Mouse (Mus musculus): ENCODE data around the gene Khdrbs2. TPM values are rescaled to one million over a fixed set of nuclear protein-coding genes. Genes with fewer than 3 reads are reported as not detected.

Gene Khdrbs2
- polyA plus RNA-seq, 1 experiment from 2014 or later = 0.92 TPM

- Histone ChIP-seq H3K36me3 (ENCODE audit: control insufficient read depth, insufficient read depth, low read length) (no peaks in the 10 kb centered on the region), H3K4me1 (replicated peaks; ENCODE audit: control insufficient read depth, insufficient read depth, low read length) (no peaks in the 10 kb centered on the region), H3K27ac (ENCODE audit: low read length) (no peak overlapping the region), H3K9me3 (ENCODE audit: control insufficient read depth, low read length) (no peaks in the 10 kb centered on the region), H3K4me3 (ENCODE audit: low read length) (no peak overlapping the region), H3K27me3 (ENCODE audit: control insufficient read depth, insufficient read depth, low read depth, low read length) (no peaks in the 10 kb centered on the region), H3K4me2 (ENCODE audit: low read depth, low read length) (no peak overlapping the region), H3K9ac (ENCODE audit: low read length) (no peak overlapping the region)
- no peak for ATAC-seq (ENCODE audit: low read depth)
- WGBS = 77% methylated on average over 9 of the region's 9 CpGs
These were observed 521.3 kb downstream of the Khdrbs2 start for GRCm38 (mm10) chr1:32693806-32694205.

DNA sequence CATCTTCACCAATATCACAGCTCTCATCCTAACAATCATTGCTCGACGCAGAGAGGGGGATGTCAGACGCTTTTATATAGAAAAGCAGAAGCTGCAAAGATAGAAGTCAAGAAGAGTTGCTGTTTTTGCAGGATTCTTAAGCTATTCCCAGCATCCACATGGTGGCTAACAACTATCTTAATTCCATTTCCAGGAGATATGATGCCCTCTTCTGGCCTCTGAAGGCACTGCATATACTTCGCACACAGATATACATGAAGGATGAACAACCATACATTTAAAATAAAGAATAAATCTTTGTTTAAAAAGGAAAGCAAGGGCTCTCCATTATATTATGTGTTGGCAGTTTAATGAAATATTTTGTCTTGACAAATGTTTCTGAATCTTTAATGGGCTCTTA, 527.6 kb downstream of the Khdrbs2 start:
- Histone ChIP-seq H3K27ac (ENCODE audit: low read length) (no peak overlapping the region), H3K9ac (ENCODE audit: low read length) (no peak overlapping the region), H3K9me3 (ENCODE audit: control insufficient read depth, low read length) (no peaks in the 10 kb centered on the region), H3K4me2 (ENCODE audit: low read depth, low read length) (no peak overlapping the region), H3K27me3 (ENCODE audit: control insufficient read depth, insufficient read depth, low read depth, low read length) (no peaks in the 10 kb centered on the region), H3K36me3 (ENCODE audit: control insufficient read depth, insufficient read depth, low read length) (no peaks in the 10 kb centered on the region), H3K4me3 (ENCODE audit: low read length) (no peak overlapping the region), H3K4me1 (replicated peaks; ENCODE audit: control insufficient read depth, insufficient read depth, low read length) (no peaks in the 10 kb centered on the region)
- ATAC-seq (ENCODE audit: low read depth) = no peak
- 89% methylated on average over 4 of the region's 4 CpGs for WGBS

GRCm38 (mm10) chr1:32701267-32701666, 528.8 kb downstream of the Khdrbs2 start:
- Histone ChIP-seq H3K4me3 (ENCODE audit: low read length) (no peak overlapping the region), H3K27ac (ENCODE audit: low read length) (no peak overlapping the region), H3K9me3 (ENCODE audit: control insufficient read depth, low read length) (no peaks in the 10 kb centered on the region), H3K36me3 (ENCODE audit: control insufficient read depth, insufficient read depth, low read length) (no peaks in the 10 kb centered on the region), H3K27me3 (ENCODE audit: control insufficient read depth, insufficient read depth, low read depth, low read length) (no peaks in the 10 kb centered on the region), H3K4me1 (replicated peaks; ENCODE audit: control insufficient read depth, insufficient read depth, low read length) (no peaks in the 10 kb centered on the region), H3K9ac (ENCODE audit: low read length) (no peak overlapping the region), H3K4me2 (ENCODE audit: low read depth, low read length) (no peak overlapping the region)
- WGBS = 81% methylated on average over 3 of the region's 3 CpGs
- no peak for ATAC-seq (ENCODE audit: low read depth)

All from lung, embryonic 16.5 days (tissue).